Mouse (Mus musculus): ENCODE results near the gene Tpcn2.
A peak's percentile ranks its signal among the peaks of the same experiment; 100 is the strongest.

Gene Tpcn2

DNA sequence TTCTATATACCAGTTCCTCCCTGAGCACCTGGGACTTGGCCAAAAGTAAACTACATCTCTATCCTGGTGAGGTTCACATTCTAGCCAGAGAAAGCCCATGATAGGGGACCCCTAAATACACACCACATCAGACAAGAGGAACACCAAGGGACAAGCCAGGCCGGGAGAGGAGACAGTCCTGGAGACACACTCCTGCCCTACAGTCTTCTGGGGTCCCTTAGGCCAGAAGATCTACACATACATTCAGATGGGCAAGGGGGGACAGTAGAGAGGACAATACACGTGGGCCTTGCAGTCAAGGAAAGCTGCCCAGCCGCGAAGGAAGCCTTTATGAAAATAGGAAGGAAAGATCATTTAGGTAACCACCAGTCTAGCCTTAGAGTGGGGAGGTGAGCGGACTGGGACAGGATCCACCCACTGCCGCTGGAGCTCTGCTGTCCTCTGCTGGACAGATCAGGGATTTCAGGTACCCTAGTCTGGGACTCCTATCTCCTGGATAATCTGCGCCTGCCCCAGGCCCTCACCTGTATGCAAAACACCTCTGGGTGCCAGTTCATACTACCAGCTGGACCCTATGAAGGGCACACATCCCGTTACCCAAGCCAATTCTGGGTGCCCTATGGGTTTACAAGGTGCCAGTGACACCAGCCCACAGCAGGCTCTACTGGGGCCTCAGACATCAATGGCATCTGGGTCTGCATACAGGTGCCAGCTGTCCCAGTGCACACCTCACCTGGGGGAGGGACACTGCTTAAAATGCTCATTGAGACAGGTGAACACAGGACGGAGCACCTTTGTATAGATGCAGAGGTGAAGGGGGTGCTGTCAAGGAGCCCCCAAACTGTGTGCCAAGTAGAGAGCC is 40.7 kb downstream of the Tpcn2 start:
- DNase-seq (ENCODE audit: low read depth in 1 of 2, low spot score in 2 of 2) = peak in 1 of 2 experiments; percentile 56

DNA sequence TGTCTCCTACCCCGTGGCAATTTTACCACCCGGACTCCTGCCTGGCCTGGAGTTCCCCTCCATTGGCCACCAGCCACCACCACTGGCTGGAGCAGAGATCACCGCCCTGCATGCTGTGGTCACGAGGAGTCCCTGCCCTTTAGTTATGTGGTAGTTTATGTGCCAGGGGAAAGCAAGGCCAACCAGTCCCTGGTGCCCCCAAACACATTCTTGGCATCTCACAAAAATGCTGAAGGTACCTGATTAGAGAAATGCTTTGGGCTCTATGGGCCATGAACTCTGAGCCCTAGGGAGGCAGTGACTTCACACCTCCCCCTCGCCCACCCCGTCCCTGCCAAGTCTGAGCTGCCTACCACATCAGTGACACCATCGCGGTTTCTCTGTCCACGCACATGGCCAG is 41.8 kb downstream of the Tpcn2 start:
- DNase-seq (ENCODE audit: low read depth in 1 of 2, low spot score in 2 of 2) = no peak

DNA sequence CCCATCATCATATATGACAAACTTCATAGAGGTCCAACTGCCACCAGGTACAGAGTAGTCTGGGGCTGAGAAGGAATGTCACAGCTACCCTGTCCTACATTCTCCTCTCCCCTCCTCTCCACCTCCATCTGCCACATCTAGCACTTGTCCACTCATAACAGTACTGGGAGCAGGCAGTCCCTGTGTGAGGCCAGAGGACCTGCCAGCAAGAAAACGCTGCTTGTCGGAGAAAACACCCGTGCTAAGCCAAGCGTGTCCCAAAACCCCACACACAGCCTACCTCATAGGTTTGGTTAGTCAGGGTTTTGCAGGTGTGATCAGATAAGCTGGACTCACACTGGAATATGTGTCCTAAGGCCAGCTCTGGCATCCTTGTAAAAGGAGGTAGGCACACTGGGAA is 42.9 kb downstream of the Tpcn2 start:
- DNase-seq (ENCODE audit: low read depth in 1 of 2, low spot score in 2 of 2) = no peak

GRCm38 (mm10) chr7:145239736-145240505 is 43.9 kb downstream of the Tpcn2 start:
- no peak for DNase-seq (ENCODE audit: low read depth in 1 of 2, low spot score in 2 of 2)

DNA sequence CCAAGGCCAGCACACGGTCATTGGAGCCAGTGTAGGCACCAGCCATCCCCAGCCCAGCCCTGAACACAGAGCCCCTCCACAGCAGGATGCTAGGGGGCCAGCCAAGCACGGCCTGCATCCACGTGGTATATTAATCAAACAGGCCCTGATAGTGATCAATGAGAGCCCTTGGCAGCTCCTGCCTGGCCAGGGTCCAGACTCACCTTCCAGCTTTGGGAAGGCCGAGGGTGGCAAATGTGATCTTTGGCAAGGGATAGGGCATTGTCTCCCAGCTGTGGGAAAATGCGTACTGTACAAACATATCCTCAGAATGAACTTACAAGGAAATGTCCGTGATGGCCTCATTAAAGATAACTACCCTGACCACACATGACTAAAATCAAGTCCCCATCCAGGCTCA is 44.7 kb downstream of the Tpcn2 start:
- no peak for DNase-seq (ENCODE audit: low read depth in 1 of 2, low spot score in 2 of 2)

- no peak for DNase-seq (ENCODE audit: low read depth in 1 of 2, low spot score in 2 of 2)
Measured at GRCm38 (mm10) chr7:145234841-145235790, 48.7 kb downstream of the Tpcn2 start.

GRCm38 (mm10) chr7:145231659-145232058 is 52.2 kb downstream of the Tpcn2 start:
- DNase-seq (ENCODE audit: low read depth in 1 of 2, low spot score in 2 of 2) = no peak

DNA sequence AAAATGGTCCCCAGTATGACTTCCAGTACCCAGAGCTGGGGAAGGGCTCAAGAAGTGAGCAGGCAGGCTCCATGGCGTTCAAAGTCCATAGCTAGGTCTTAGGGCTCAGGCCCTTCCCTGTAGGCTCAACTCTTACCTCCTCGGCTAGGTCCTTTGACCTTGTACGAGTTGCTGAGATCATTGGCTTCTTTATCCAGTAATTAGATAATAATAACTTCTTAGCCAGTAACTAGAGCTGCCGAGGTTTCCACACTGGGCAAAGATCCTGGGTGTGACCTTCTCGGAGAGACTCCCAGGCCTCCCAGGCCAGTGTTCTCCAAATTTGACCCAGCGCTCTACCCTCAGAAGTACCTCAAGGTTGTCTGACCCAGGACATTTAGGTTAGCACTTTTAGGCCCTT is 57.2 kb downstream of the Tpcn2 start:
- DNase-seq (ENCODE audit: low read depth in 1 of 2, low spot score in 2 of 2) = no peak

DNA sequence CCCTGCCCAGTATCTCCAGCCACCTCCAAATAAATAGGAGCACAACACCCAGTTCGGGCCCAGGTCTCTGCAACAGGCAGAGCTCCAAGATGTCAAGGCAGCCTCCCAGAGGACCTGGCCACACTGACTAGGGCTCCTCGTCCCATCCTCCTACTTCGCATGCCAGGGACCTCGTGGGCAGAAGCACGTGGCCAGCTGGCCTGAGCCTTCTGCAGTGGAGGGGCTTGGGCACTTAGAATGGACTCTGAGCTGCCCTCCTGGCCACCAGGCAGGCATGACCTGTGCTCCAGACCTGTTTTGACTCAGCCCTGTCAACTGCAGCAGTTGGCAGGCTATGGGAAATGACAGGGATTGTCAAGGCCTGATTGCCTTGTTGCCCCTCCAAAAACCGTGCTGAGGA is 58.2 kb downstream of the Tpcn2 start:
- no peak for DNase-seq (ENCODE audit: low read depth in 1 of 2, low spot score in 2 of 2)

- DNase-seq (ENCODE audit: low read depth in 1 of 2, low spot score in 2 of 2) = no peak
Measured at GRCm38 (mm10) chr7:145221841-145222689, 61.7 kb downstream of the Tpcn2 start.

DNA sequence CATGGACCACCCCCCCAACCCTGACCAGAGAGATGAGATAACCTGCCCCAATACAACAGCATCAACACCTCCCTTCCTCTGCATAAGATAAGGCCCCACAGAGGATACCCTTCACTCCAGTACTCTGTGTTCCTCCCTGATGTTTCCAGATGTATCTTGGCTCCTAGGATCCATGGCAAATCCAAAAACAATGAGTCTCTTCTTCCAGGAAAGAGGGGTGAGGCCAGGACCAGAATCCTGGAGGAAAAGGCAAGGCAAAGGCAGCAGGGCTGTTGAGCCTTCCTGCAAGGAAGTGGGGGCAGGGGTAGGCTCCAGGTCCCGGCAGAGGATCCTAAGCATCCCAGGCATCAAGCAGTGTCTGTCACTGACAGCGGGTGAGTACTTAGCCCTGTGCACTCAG is 62.5 kb downstream of the Tpcn2 start:
- no peak for DNase-seq (ENCODE audit: low read depth in 1 of 2, low spot score in 2 of 2)

- DNase-seq (ENCODE audit: low read depth in 1 of 2, low spot score in 2 of 2) = no peak
Measured at GRCm38 (mm10) chr7:145219420-145219831, 64.4 kb downstream of the Tpcn2 start.

DNA sequence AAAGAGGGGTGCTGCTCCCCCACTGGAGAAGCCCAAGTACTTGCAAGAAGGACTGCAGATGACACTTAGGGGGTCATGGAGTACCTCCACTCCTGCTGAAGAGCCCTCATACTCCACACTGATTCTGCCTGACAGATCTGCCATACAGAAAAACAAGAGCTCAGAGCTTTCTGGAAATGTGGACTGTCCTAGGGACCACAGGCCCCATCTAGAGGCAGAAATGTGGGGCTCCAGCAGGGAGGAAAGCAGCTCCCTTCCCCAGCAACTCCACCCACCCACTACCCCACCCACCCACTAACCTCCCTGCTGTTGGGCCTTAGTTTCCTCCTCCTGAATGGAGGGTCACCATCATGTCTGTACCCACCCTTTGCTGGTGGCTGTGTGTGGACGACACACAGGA is 67.2 kb downstream of the Tpcn2 start:
- DNase-seq (ENCODE audit: low read depth in 1 of 2, low spot score in 2 of 2) = no peak

DNA sequence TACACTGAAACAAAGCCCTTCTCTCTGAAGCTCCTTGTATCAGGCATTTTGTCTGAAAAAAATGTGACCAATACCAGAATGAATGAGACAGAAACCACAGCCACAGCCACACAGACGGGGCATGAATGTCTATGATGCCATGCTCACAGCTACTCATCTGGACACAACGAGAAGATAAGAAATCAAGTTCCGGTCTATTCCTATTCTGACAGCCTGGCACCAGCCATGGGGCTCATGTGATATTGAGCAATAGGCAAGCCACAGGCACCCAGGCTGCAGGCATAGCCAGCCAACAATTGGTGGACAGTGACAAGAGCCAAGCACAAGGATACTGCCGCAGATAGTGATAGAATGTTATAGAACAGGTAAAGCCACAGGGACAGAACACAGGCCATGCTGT is 68.3 kb downstream of the Tpcn2 start:
- DNase-seq (ENCODE audit: low read depth in 1 of 2, low spot score in 2 of 2) = no peak

- DNase-seq (ENCODE audit: low read depth in 1 of 2, low spot score in 2 of 2) = no peak
Measured at GRCm38 (mm10) chr7:145211680-145212659, 71.8 kb downstream of the Tpcn2 start.

- DNase-seq (ENCODE audit: low read depth in 1 of 2, low spot score in 2 of 2) = no peak
Measured at GRCm38 (mm10) chr7:145210477-145211070, 73.2 kb downstream of the Tpcn2 start.

- no peak for DNase-seq (ENCODE audit: low read depth in 1 of 2, low spot score in 2 of 2)
Measured at GRCm38 (mm10) chr7:145208006-145208405, 75.8 kb downstream of the Tpcn2 start, which contains the start of gene 1810010D01Rik. TSS of gene 1810010D01Rik (minus strand) at chr7:145208119.

DNA sequence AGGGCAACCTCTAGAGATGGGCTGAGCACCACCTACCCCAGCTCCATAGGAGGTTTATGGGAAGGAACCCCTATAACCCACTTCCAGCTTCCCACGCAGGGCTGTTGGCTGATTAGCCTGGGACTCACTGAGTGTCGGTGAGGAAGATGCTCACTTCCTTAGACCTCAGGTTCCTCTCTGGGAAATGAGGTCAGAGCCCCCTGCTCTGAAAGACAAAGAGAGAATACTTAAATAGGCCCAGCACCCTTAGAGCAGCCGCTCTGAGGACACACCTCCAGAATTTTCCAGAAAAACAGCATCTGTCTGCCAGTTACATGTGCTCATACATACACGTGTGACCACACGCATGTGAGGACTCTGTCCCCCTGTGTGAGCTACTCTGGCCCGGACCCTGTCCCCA is 77.0 kb downstream of the Tpcn2 start:
- no peak for DNase-seq (ENCODE audit: low read depth in 1 of 2, low spot score in 2 of 2)

Measured in monocyte, adult 2 months (primary cell).